Mouse (Mus musculus) B cell, adult (primary cell): ENCODE results near the gene Plaa. TPM values are rescaled to one million over a fixed set of nuclear protein-coding genes. Genes with fewer than 3 reads are reported as not detected.

Source experiments
- total RNA-seq: library from RNA; stranded (reverse); gene quantifications from 4 replicates; pipeline ENCODE4 v1.2.4, GENCODE M21; 2023; ENCODE audit not compliant: inconsistent age

Gene Plaa
- total RNA-seq, result 47.1 to 54.7 TPM (median 49.3 TPM) in 4 replicates

GRCm38 (mm10) chr4:94603031-94603629 is at the start of gene Plaa:
TSS of gene Plaa (minus strand) at chr4:94603244.

GRCm38 (mm10) chr4:94649920-94650319 is 46.9 kb upstream of the Plaa start, which contains the start of gene Lrrc19:
TSS of gene Lrrc19 (minus strand) at chr4:94650144.

GRCm38 (mm10) chr4:94613972-94614626 is 11.1 kb upstream of the Plaa start, which contains the start of gene Ift74:
TSS of gene Ift74 (plus strand) at chr4:94614491.

GRCm38 (mm10) chr4:94556265-94557054 is 46.6 kb downstream of the Plaa start, which contains the start of the genes Gm10306 and Caap1:
TSS of gene Gm10306 (plus strand) at chr4:94556546.
TSS of gene Caap1 (minus strand) at chr4:94556796.

Other genes starting within 250 kb of the Plaa start
- not detected in 4 replicates for gene Gm10306, start 46.7 kb downstream of the Plaa start, total RNA-seq
- gene Caap1, start 46.4 kb downstream of the Plaa start, total RNA-seq, result 11.9 to 14.2 TPM (median 13.1 TPM) in 4 replicates
- gene Ift74, start 11.2 kb upstream of the Plaa start, total RNA-seq, result 3.6 to 6.4 TPM (median 4.1 TPM) in 4 replicates
- not detected in 4 replicates for gene Lrrc19, start 46.9 kb upstream of the Plaa start, total RNA-seq
- gene Tek, start 136.0 kb upstream of the Plaa start, total RNA-seq, result not detected in 4 replicates